ENCODE assay signal across 21 mouse cellular contexts in the genomic region with DNA sequence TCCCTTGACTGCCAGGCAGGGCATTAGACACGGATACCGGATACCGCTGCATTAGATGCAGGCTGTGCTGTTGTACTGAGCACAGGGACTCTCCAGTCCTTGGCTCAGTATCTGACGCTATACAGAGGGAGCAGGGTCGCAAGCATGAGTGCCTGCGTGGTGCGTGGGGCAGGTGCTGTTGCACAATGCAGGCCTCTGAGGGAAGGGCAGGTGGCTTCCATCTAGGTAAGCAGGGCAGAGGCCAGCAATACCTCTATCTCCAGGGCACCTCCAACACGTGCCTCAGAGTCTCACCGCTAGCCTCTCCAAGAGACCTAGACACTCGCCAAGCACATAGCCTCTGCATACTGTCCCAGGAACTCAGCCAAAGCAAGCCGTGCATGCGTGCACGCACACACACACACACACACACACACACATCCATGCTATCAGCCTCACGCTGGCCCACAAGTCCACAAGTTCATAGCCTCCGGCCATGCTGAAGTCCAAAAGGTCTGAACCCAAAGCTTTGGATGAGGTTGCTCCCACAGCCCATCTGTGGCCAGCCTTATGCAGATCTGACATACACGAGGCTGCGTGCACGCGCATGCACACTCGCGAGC. TPM values are rescaled to one million over a fixed set of nuclear protein-coding genes. Genes with fewer than 3 reads are reported as not detected.
DNase-seq lines count a peak whose midpoint lies in the region; ATAC-seq and TF ChIP-seq lines count a peak whose summit lies in the region.
"Had no signal": no experiment of that assay in that cellular context is flagged by ENCODE, and none has a peak within 500 bp of the region (broad histone marks: within the 10 kb centered on the region; RNA-seq: fewer than 3 reads in every experiment).

No protein-coding gene starts in this region.

- H3K36me3 ChIP-seq in kidney, embryonic 14.5 days (ENCODE audit: control insufficient read depth, insufficient read depth, low read length): peaks cover 36% of the 10 kb centered on the region
- H3K36me3 ChIP-seq in midbrain, embryonic 10.5 days: peaks cover 43% of the 10 kb centered on the region
- peaks cover 28% of the 10 kb centered on the region for H3K36me3 ChIP-seq in midbrain, postnatal 0 days (ENCODE audit: insufficient read depth, low read length)
- peaks cover 42% of the 10 kb centered on the region for H3K36me3 ChIP-seq in liver, embryonic 13.5 days

- H3K27ac ChIP-seq in kidney, embryonic 14.5 days (ENCODE audit: low read depth, low read length): 0 out of 2 replicates have a peak overlapping the region, but pooled peaks have one; percentile 24
- peak overlapping the region; percentile 7; the same call in 1 of the 2 replicates for H3K27ac ChIP-seq in midbrain, embryonic 10.5 days (replicated peaks)
- no peak overlapping the region for H3K27ac ChIP-seq in midbrain, postnatal 0 days (ENCODE audit: low read depth, low read length)
- H3K27ac ChIP-seq in liver, embryonic 13.5 days: no peak overlapping the region
- H3K27ac ChIP-seq: gastrocnemius, adult 2 months; heart, embryonic 13.5 days; neural tube, embryonic 12.5 days; stomach, postnatal 0 days had no signal

- no peak overlapping the region for H3K9ac ChIP-seq in kidney, embryonic 14.5 days (ENCODE audit: low read depth, low read length)
- no peak overlapping the region for H3K9ac ChIP-seq in midbrain, postnatal 0 days (replicated peaks; ENCODE audit: low read length, poor library complexity, severe bottlenecking)
- H3K9ac ChIP-seq in liver, embryonic 13.5 days: no peak overlapping the region
- H3K9ac ChIP-seq: heart, embryonic 13.5 days; lung, embryonic 14.5 days; neural tube, embryonic 12.5 days had no signal

- H3K4me3 ChIP-seq in kidney, embryonic 14.5 days (ENCODE audit: low read length): no peak overlapping the region
- no peak overlapping the region for H3K4me3 ChIP-seq in midbrain, embryonic 10.5 days
- no peak overlapping the region for H3K4me3 ChIP-seq in midbrain, postnatal 0 days (ENCODE audit: low read depth, low read length)
- no peak overlapping the region for H3K4me3 ChIP-seq in liver, embryonic 13.5 days (replicated peaks)
- H3K4me3 ChIP-seq: gastrocnemius, adult 2 months; heart, embryonic 13.5 days; neural tube, embryonic 12.5 days had no signal

- H3K9me3 ChIP-seq in kidney, embryonic 14.5 days (ENCODE audit: control insufficient read depth, low read length): no peaks in the 10 kb centered on the region
- H3K9me3 ChIP-seq in midbrain, embryonic 10.5 days (replicated peaks): no peaks in the 10 kb centered on the region
- H3K9me3 ChIP-seq in midbrain, postnatal 0 days (ENCODE audit: low read length): no peaks in the 10 kb centered on the region
- H3K9me3 ChIP-seq in liver, embryonic 13.5 days (replicated peaks): no peaks in the 10 kb centered on the region
- H3K9me3 ChIP-seq: heart, embryonic 13.5 days; neural tube, embryonic 12.5 days had no signal

- DNase-seq in kidney, postnatal 14 days: no peak
- no peak for DNase-seq in midbrain, embryonic 10.5 days (ENCODE audit: low spot score)
- no peak for DNase-seq in midbrain, postnatal 0 days (ENCODE audit: low spot score)
- no peak for DNase-seq in liver, embryonic 13.5 days
- DNase-seq in frontal cortex, postnatal 14 days (ENCODE audit: low spot score in 2 of 2): no peak
- no peak for DNase-seq in frontal cortex, adult 2 months (ENCODE audit: extremely low spot score in 1 of 2, low spot score in 1 of 2)
- DNase-seq: gastrocnemius, adult 2 months; kidney, adult 11 months; layer of hippocampus, postnatal 36 days; lung, embryonic 14.5 days; lung, postnatal 4 days; right cerebral cortex, postnatal 25 days had no signal

- H3K4me2 ChIP-seq in kidney, embryonic 14.5 days (replicated peaks; ENCODE audit: low read depth, low read length): no peak overlapping the region
- H3K4me2 ChIP-seq in midbrain, postnatal 0 days (ENCODE audit: low read depth, low read length, poor library complexity, severe bottlenecking): no peak overlapping the region
- no peak overlapping the region for H3K4me2 ChIP-seq in liver, embryonic 13.5 days
- H3K4me2 ChIP-seq: heart, embryonic 13.5 days; lung, embryonic 14.5 days; neural tube, embryonic 12.5 days had no signal

- H3K27me3 ChIP-seq in kidney, embryonic 14.5 days (ENCODE audit: control insufficient read depth, insufficient read depth, low read length): no peaks in the 10 kb centered on the region
- no peaks in the 10 kb centered on the region for H3K27me3 ChIP-seq in midbrain, embryonic 10.5 days (ENCODE audit: low read depth, poor library complexity, severe bottlenecking)
- no peaks in the 10 kb centered on the region for H3K27me3 ChIP-seq in midbrain, postnatal 0 days (ENCODE audit: insufficient read depth, low read length)
- H3K27me3 ChIP-seq in liver, embryonic 13.5 days: no peaks in the 10 kb centered on the region
- H3K27me3 ChIP-seq: heart, embryonic 13.5 days; neural tube, embryonic 12.5 days had no signal

- 76% methylated on average over 21 of the region's 21 CpGs for WGBS in kidney, embryonic 14.5 days
- 88% methylated on average over 21 of the region's 21 CpGs for whole genome bisulfite sequencing in midbrain, embryonic 10.5 days
- WGBS in midbrain, postnatal 0 days: 84% methylated on average over 21 of the region's 21 CpGs
- WGBS in liver, embryonic 13.5 days (ENCODE audit: insufficient replicate concordance): 74% methylated on average over 21 of the region's 21 CpGs

- H3K4me1 ChIP-seq in kidney, embryonic 14.5 days (ENCODE audit: control insufficient read depth, insufficient read depth, low read length): 0 out of 2 replicates have a peak, but pooled peaks cover 3% of the 10 kb centered on the region
- peaks cover 10% of the 10 kb centered on the region for H3K4me1 ChIP-seq in midbrain, embryonic 10.5 days
- H3K4me1 ChIP-seq in midbrain, postnatal 0 days (ENCODE audit: insufficient read depth, low read length): no peaks in the 10 kb centered on the region
- H3K4me1 ChIP-seq in liver, embryonic 13.5 days (replicated peaks): peaks cover 10% of the 10 kb centered on the region; the same call in 1 of the 2 replicates

- no peak for TF ChIP-seq CTCF in midbrain, postnatal 0 days (IDR thresholded peaks at IDR 0.05)

- ATAC-seq in kidney, embryonic 14.5 days (ENCODE audit: low FRiP score, low TSS enrichment): no peak
- no peak for ATAC-seq in midbrain, postnatal 0 days (ENCODE audit: low FRiP score)
- peak; percentile 30 for ATAC-seq in liver, embryonic 13.5 days (ENCODE audit: low read depth)
- ATAC-seq: forebrain, embryonic 14.5 days had no signal

RNA-seq across cellular contexts. Expression of a gene that starts 9.4 kb away (rescaled TPM):
- 51.1 and 58.9 TPM in 2 replicates for polyA plus RNA-seq in kidney, embryonic 14.5 days (2014; fragmentation: Nextera tagmentation; extraction: Ambion mirVana)
- 48.7 and 50.3 TPM in 2 replicates for polyA plus RNA-seq in midbrain, embryonic 10.5 days (2016; fragmentation: Nextera tagmentation; extraction: Ambion mirVana)
- total RNA-seq in midbrain, postnatal 0 days (2014; rRNA removed): 62.9 and 71.3 TPM in 2 replicates
- polyA plus RNA-seq in midbrain, postnatal 0 days (2015; fragmentation: Nextera tagmentation; extraction: Ambion mirVana): 189 and 225 TPM in 2 replicates
- polyA plus RNA-seq in liver, embryonic 13.5 days (2015; fragmentation: Nextera tagmentation; extraction: Ambion mirVana): 22.2 and 24.6 TPM in 2 replicates
- 112 and 115 TPM in 2 replicates for polyA plus RNA-seq in frontal cortex, adult 2 months (2012; rRNA removed)

RNA-seq across cellular contexts. Expression of a gene that starts 19.5 kb away (rescaled TPM):
- 5.4 and 6.8 TPM in 2 replicates for polyA plus RNA-seq in kidney, embryonic 14.5 days (2014; fragmentation: Nextera tagmentation; extraction: Ambion mirVana)
- polyA plus RNA-seq in midbrain, embryonic 10.5 days (2016; fragmentation: Nextera tagmentation; extraction: Ambion mirVana): 0.06 TPM in 1 of 2 replicates, not detected in the other
- total RNA-seq in midbrain, postnatal 0 days (2014; rRNA removed): not detected in 2 replicates
- 0.05 and 0.06 TPM in 2 replicates for polyA plus RNA-seq in midbrain, postnatal 0 days (2015; fragmentation: Nextera tagmentation; extraction: Ambion mirVana)
- polyA plus RNA-seq in liver, embryonic 13.5 days (2015; fragmentation: Nextera tagmentation; extraction: Ambion mirVana): 2.4 and 2.9 TPM in 2 replicates
- polyA plus RNA-seq in frontal cortex, adult 2 months (2012; rRNA removed): not detected in 2 replicates
- total RNA-seq: gastrocnemius, adult 2 months; granulocyte monocyte progenitor cell, adult 5-6 weeks; hematopoietic stem cell, adult 5-6 weeks; layer of hippocampus, adult 18-20 months; layer of hippocampus, postnatal 36 days; left cerebral cortex, postnatal 25 days had no signal
- polyA plus RNA-seq: forebrain, embryonic 14.5 days; lung, embryonic 14.5 days had no signal

RNA-seq across cellular contexts. Expression of a gene that starts 28.3 kb away (rescaled TPM):
- polyA plus RNA-seq in kidney, embryonic 14.5 days (2014; fragmentation: Nextera tagmentation; extraction: Ambion mirVana): 1.2 and 2.5 TPM in 2 replicates
- polyA plus RNA-seq in midbrain, embryonic 10.5 days (2016; fragmentation: Nextera tagmentation; extraction: Ambion mirVana): not detected in 2 replicates
- 0.24 and 3.8 TPM in 2 replicates for total RNA-seq in midbrain, postnatal 0 days (2014; rRNA removed)
- 0.32 and 0.79 TPM in 2 replicates for polyA plus RNA-seq in midbrain, postnatal 0 days (2015; fragmentation: Nextera tagmentation; extraction: Ambion mirVana)
- polyA plus RNA-seq in liver, embryonic 13.5 days (2015; fragmentation: Nextera tagmentation; extraction: Ambion mirVana): 0.52 and 0.54 TPM in 2 replicates
- 0.48 and 0.78 TPM in 2 replicates for polyA plus RNA-seq in frontal cortex, adult 2 months (2012; rRNA removed)
- total RNA-seq: layer of hippocampus, adult 18-20 months; layer of hippocampus, postnatal 36 days had no signal

RNA-seq across cellular contexts. Expression of a gene that starts 54.6 kb away (rescaled TPM):
- polyA plus RNA-seq in kidney, embryonic 14.5 days (2014; fragmentation: Nextera tagmentation; extraction: Ambion mirVana): 2.2 and 4.0 TPM in 2 replicates
- 0.54 and 0.88 TPM in 2 replicates for polyA plus RNA-seq in midbrain, embryonic 10.5 days (2016; fragmentation: Nextera tagmentation; extraction: Ambion mirVana)
- 1.8 and 6.3 TPM in 2 replicates for total RNA-seq in midbrain, postnatal 0 days (2014; rRNA removed)
- polyA plus RNA-seq in midbrain, postnatal 0 days (2015; fragmentation: Nextera tagmentation; extraction: Ambion mirVana): 3.9 and 5.1 TPM in 2 replicates
- polyA plus RNA-seq in liver, embryonic 13.5 days (2015; fragmentation: Nextera tagmentation; extraction: Ambion mirVana): 3.1 and 3.4 TPM in 2 replicates
- polyA plus RNA-seq in frontal cortex, adult 2 months (2012; rRNA removed): 8.3 and 8.7 TPM in 2 replicates

RNA-seq across cellular contexts. Expression of a gene that starts 59.6 kb away (rescaled TPM):
- 23.9 and 26.1 TPM in 2 replicates for polyA plus RNA-seq in kidney, embryonic 14.5 days (2014; fragmentation: Nextera tagmentation; extraction: Ambion mirVana)
- polyA plus RNA-seq in midbrain, embryonic 10.5 days (2016; fragmentation: Nextera tagmentation; extraction: Ambion mirVana): 11.5 and 12.0 TPM in 2 replicates
- total RNA-seq in midbrain, postnatal 0 days (2014; rRNA removed): 153 TPM in 2 replicates
- 34.9 and 37.1 TPM in 2 replicates for polyA plus RNA-seq in midbrain, postnatal 0 days (2015; fragmentation: Nextera tagmentation; extraction: Ambion mirVana)
- polyA plus RNA-seq in liver, embryonic 13.5 days (2015; fragmentation: Nextera tagmentation; extraction: Ambion mirVana): 4.2 and 4.7 TPM in 2 replicates
- polyA plus RNA-seq in frontal cortex, adult 2 months (2012; rRNA removed): 70.2 and 71.3 TPM in 2 replicates

Comparison
In these comparisons a context has a peak if more than half of its experiments do, and no peak if none do; other contexts are left out.
1. H3K27ac ChIP-seq: peak in kidney, embryonic 14.5 days (single experiment) and midbrain, embryonic 10.5 days (single experiment); none in midbrain, postnatal 0 days (single experiment) and liver, embryonic 13.5 days (single experiment).